Mouse (Mus musculus) ES-E14 (cell line): ENCODE measurements at regions not wholly inside any gene's neighbourhood (a gene's known extent, or its start where the extent isn't known, plus 50 kb on each side); places are given as distances from the start of the nearest gene placed in this dataset.

ENCODE experiments used
- DNase-seq: peaks from one replicate; pipeline ENCODE4 v3.0.0-alpha.2; 2013; ENCODE audit warnings: low read depth, low spot score
- H3K27ac ChIP-seq: 2 replicates; pipeline ENCODE4 v1.5.1; 2012; ENCODE audit warnings: low read depth, mild to moderate bottlenecking, low read length, moderate library complexity, mixed read lengths; ENCODE audit not compliant: poor library complexity, insufficient read depth, severe bottlenecking
- H3K36me3 ChIP-seq: 2 replicates; pipeline ENCODE4 v1.6.1; 2012; ENCODE audit warnings: mild to moderate bottlenecking, low read length, moderate library complexity, mixed read lengths; ENCODE audit not compliant: control insufficient read depth, poor library complexity, insufficient read depth, severe bottlenecking
- H3K4me1 ChIP-seq, 2 experiments: fragments of 150-350 bp in 1 of 2; sonication (generic) in 1 of 2; 2 replicates each; pipeline ENCODE4 v1.6.1; 2012; ENCODE audit warnings: low read length in 2 of 2, mild to moderate bottlenecking in 1 of 2, mixed read lengths in 1 of 2; ENCODE audit not compliant: control insufficient read depth in 2 of 2, insufficient read depth in 2 of 2, poor library complexity in 1 of 2
- H3K4me3 ChIP-seq, 2 experiments: fragments of 150-350 bp in 1 of 2; sonication (generic) in 1 of 2; 2 replicates each; pipeline ENCODE4 v1.5.1; 2012; ENCODE audit warnings: low read length in 2 of 2, low read depth in 1 of 2, mild to moderate bottlenecking in 1 of 2, mixed read lengths in 1 of 2; ENCODE audit not compliant: insufficient read depth in 1 of 2, poor library complexity in 1 of 2, severe bottlenecking in 1 of 2
- H3K9ac ChIP-seq: 2 replicates; pipeline ENCODE4 v1.6.1; 2012; ENCODE audit warnings: low read depth, mild to moderate bottlenecking, low read length, mixed read lengths; ENCODE audit not compliant: poor library complexity, insufficient read depth, severe bottlenecking
- H3K9me3 ChIP-seq: fragments of 150-350 bp; sonication (generic); 2 replicates; pipeline ENCODE4 v1.6.1; 2012; ENCODE audit warnings: low read depth, mild to moderate bottlenecking, low read length; ENCODE audit not compliant: control insufficient read depth, insufficient read depth
- CHD2 ChIP-seq: IDR thresholded peaks from 2 replicates; pipeline ENCODE4 v1.6.1; 2014; ENCODE audit warnings: mild to moderate bottlenecking, low read depth, low read length, inconsistent platforms
- HCFC1 ChIP-seq: IDR thresholded peaks from 2 replicates; pipeline ENCODE4 v1.6.1; 2012; ENCODE audit warnings: low read length, inconsistent platforms, borderline replicate concordance; ENCODE audit not compliant: insufficient read depth
- MAFK ChIP-seq: IDR thresholded peaks from 2 replicates; pipeline ENCODE4 v1.6.1; 2014; ENCODE audit warnings: mild to moderate bottlenecking, low read depth, low read length, inconsistent platforms; ENCODE audit not compliant: insufficient read depth
- ZC3H11A ChIP-seq: IDR thresholded peaks from 2 replicates; pipeline ENCODE4 v1.6.1; 2012; ENCODE audit warnings: low read depth, mild to moderate bottlenecking, inconsistent platforms, low read length, borderline replicate concordance
- ZNF384 ChIP-seq: IDR thresholded peaks from 2 replicates; pipeline ENCODE4 v1.6.1; 2012; ENCODE audit warnings: low read depth, low read length, inconsistent platforms
- in situ Hi-C, 2 experiments: fragments of 600-800 bp; cut with MboI; formaldehyde crosslinking; loops; one replicate each; pipeline ENCODE4 v1.15.1; 2025; ENCODE audit warnings: low sequenced_read_pairs in 2 of 2, inconsistent platforms in 1 of 2; ENCODE audit not compliant: unreplicated experiment in 2 of 2

DNA sequence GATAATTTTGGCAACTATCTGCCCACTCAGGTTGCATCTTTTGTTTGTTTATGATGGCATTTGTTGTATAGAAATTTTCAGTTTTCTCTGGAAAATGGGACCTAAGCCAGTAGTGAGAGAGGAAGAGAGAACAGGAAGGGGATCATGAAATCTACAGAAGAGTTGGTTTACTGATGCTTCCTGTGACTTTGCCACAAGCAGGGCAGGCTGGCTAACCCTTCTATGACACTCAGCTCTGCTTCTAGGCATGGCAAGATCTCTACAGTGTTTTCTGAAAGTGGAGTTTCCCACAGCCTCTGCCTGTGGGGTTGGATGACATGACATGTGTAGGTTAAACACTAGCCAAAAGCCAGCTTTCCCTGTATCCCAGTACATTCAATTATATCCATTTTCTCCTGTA is 217.7 kb upstream of the Jun start:
- Histone ChIP-seq H3K27ac (no peak overlapping the region), H3K4me1 (no peaks in the 10 kb centered on the region), H3K36me3 (no peaks in the 10 kb centered on the region), H3K4me3 (no peak overlapping the region), H3K9ac (no peak overlapping the region), H3K9me3 (no peaks in the 10 kb centered on the region)
- in situ Hi-C loops: no loop called here
- DNase-seq: no peak
- TF ChIP-seq CHD2 (no peak), ZNF384 (no peak), MAFK (no peak), ZC3H11A (no peak), HCFC1 (no peak)

DNA sequence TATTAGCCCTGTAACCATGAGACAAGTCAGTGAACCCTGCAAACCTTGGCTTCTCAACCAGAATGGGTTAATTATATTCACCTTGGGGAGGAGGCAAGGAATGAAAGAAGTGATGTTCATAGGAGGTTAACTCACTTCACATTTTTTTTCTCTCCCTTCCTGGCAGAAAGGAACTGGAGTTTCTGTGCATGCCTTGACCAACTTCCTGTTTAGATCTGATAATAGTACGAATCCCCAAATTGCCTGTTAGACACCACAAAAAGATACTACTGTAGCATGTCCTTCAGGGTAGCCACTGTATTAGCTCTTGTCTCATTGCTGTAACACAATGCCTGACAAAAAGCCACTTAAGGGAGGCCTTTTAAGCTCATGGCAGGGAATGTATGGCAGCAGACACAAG is 218.4 kb upstream of the Jun start:
- in situ Hi-C loops: no loop called here

DNA sequence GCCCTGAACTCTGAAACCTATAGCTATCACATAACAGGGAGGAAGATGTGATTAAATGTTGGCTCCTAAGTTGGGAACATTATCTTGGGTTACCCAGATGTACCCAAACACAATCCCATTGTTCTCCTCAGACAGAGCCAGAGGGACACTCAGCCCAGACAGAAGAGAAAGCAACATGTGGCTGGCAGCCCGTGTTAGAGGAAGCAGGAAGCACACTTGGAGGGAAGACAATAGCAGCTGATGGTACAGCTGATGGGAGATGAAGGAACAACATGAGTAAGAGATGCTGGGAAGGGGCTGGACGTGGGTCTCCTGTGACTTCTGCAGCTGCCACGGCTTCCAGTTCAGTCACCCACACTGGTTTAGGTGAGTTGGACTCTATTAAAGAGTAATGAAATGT is 224.2 kb upstream of the Jun start:
- no peak overlapping the region for H3K27ac ChIP-seq
- no peak overlapping the region for H3K4me3 ChIP-seq
- in situ Hi-C loops: no loop called here
- DNase-seq: no peak
- H3K4me1 ChIP-seq: peaks cover 2 to 3% of the 10 kb centered on the region in 2 experiments; a peak in 2 of 4 replicates
- no peak for TF ChIP-seq MAFK
- no peak for TF ChIP-seq ZNF384
- no peak for TF ChIP-seq HCFC1
- TF ChIP-seq ZC3H11A: no peak
- no peak for TF ChIP-seq CHD2
- no peaks in the 10 kb centered on the region for H3K36me3 ChIP-seq
- no peaks in the 10 kb centered on the region for H3K9me3 ChIP-seq
- no peak overlapping the region for H3K9ac ChIP-seq

More for the DNA sequence above, 218.4 kb upstream of the Jun start:
- Histone ChIP-seq H3K9me3 (no peaks in the 10 kb centered on the region), H3K4me1 (no peaks in the 10 kb centered on the region), H3K36me3 (no peaks in the 10 kb centered on the region), H3K4me3 (no peak overlapping the region), H3K27ac (no peak overlapping the region), H3K9ac (no peak overlapping the region)
- DNase-seq: no peak
- TF ChIP-seq ZC3H11A (no peak), CHD2 (no peak), HCFC1 (no peak), ZNF384 (no peak), MAFK (no peak)

DNA sequence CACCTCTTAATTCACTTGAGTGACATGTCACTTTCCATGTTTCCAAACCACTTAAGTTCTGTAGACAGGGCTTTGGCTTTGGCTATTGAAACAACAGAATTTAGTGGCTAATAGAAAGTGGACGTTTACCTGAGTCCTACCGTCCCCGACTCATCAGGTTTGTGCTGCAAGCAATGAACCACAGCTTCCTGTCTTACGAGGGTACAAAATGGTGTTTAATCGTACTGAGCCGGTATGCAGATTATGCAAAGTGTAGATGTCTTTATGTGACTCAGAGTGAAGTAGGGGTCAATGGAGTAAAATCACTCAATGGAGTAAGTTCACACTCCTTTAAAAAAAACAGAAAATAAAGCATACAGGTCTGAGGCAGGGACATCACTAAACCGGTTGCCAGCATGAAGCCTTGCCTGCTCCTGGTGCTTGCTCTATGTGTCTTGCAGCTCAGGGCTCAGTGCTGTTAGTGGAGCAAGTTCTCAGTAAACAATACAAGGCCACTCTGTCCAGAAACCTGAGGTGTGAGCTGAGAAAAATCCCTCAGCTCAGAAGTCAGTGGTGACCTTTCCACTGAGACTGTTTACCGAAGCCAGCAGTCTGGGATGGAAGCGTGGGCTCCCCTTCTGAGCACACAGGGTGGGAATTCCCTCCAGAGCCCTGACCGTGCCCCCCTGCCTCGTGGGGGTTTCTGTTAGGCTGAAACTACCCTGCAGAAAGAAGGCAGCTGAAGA is 226.1 kb upstream of the Jun start:
- TF ChIP-seq ZC3H11A (no peak), ZNF384 (no peak), MAFK (no peak), CHD2 (no peak), HCFC1 (no peak)
- H3K4me1 ChIP-seq: peaks cover 2 to 3% of the 10 kb centered on the region in 2 experiments; a peak in 2 of 4 replicates
- in situ Hi-C loops: no loop called here
- H3K36me3 ChIP-seq: no peaks in the 10 kb centered on the region
- DNase-seq: no peak
- H3K9ac ChIP-seq: no peak overlapping the region
- H3K9me3 ChIP-seq: no peaks in the 10 kb centered on the region
- no peak overlapping the region for H3K27ac ChIP-seq
- no peak overlapping the region for H3K4me3 ChIP-seq

DNA sequence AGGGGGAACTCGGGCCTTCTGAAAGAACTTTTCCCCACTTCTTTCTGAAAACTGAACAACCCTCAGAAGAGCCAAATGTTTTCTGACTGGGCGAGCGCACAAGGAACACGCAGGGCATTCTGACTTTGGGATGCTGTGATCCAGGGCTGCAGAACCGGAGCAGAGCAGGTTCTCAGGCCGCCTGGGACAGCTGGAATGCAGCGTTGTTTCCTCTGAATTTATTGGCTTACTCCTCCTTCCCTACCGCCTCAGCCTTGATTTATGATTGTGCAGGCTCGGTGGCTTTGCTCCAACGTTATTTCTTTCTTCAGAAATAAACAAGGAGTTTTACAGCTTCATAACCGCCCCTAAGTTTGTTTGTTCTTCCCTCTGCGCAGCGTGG is 226.7 kb upstream of the Jun start:
- no peak overlapping the region for H3K27ac ChIP-seq
- no peaks in the 10 kb centered on the region for H3K36me3 ChIP-seq
- in situ Hi-C loops: no loop called here
- H3K9ac ChIP-seq: no peak overlapping the region
- H3K9me3 ChIP-seq: no peaks in the 10 kb centered on the region
- H3K4me3 ChIP-seq: no peak overlapping the region; a peak in 1 of 4 replicates
- peaks cover 2 to 3% of the 10 kb centered on the region in 2 experiments; a peak in 2 of 4 replicates for H3K4me1 ChIP-seq
- DNase-seq: no peak
- no peak for TF ChIP-seq ZC3H11A
- TF ChIP-seq ZNF384: no peak
- no peak for TF ChIP-seq MAFK
- TF ChIP-seq CHD2: no peak
